Mouse (Mus musculus): ENCODE measurements around the gene Saxo1. TPM values are rescaled to one million over a fixed set of nuclear protein-coding genes. Genes with fewer than 3 reads are reported as not detected.

The Saxo1 gene
- polyA plus RNA-seq, 1 experiment from 2014 or later = not detected

- Histone ChIP-seq H3K27ac (replicated peaks; ENCODE audit: low read depth, low read length) (no peak overlapping the region), H3K27me3 (ENCODE audit: control insufficient read depth, insufficient read depth, low read length) (no peaks in the 10 kb centered on the region), H3K36me3 (ENCODE audit: control insufficient read depth, insufficient read depth, low read length) (no peaks in the 10 kb centered on the region), H3K4me2 (ENCODE audit: low read length) (no peak overlapping the region), H3K9ac (replicated peaks; ENCODE audit: low read length) (no peak overlapping the region), H3K4me1 (ENCODE audit: control insufficient read depth, insufficient read depth, low read length) (0 out of 2 replicates have a peak, but pooled peaks cover 3% of the 10 kb centered on the region), H3K4me3 (replicated peaks; ENCODE audit: low read depth, low read length) (no peak overlapping the region), H3K9me3 (ENCODE audit: control insufficient read depth, low read length) (no peaks in the 10 kb centered on the region)
- WGBS = 96% methylated on average over 2 of the region's 2 CpGs
- ATAC-seq (ENCODE audit: low FRiP score, low TSS enrichment) = no peak
- DNase-seq = no peak
These were observed 160.7 kb downstream of the Saxo1 start for GRCm38 (mm10) chr4:86397470-86397869.

- ATAC-seq (ENCODE audit: low FRiP score, low TSS enrichment) (no peak), DNase-seq (no peak)
- Histone ChIP-seq H3K4me3 (replicated peaks; ENCODE audit: low read depth, low read length) (no peak overlapping the region), H3K27me3 (ENCODE audit: control insufficient read depth, insufficient read depth, low read length) (no peaks in the 10 kb centered on the region), H3K9ac (replicated peaks; ENCODE audit: low read length) (no peak overlapping the region), H3K4me1 (ENCODE audit: control insufficient read depth, insufficient read depth, low read length) (0 out of 2 replicates have a peak, but pooled peaks cover 3% of the 10 kb centered on the region), H3K9me3 (ENCODE audit: control insufficient read depth, low read length) (no peaks in the 10 kb centered on the region), H3K4me2 (ENCODE audit: low read length) (no peak overlapping the region), H3K36me3 (ENCODE audit: control insufficient read depth, insufficient read depth, low read length) (no peaks in the 10 kb centered on the region), H3K27ac (replicated peaks; ENCODE audit: low read depth, low read length) (no peak overlapping the region)
- 82% methylated on average over 7 of the region's 7 CpGs for WGBS
These were observed 161.3 kb downstream of the Saxo1 start for GRCm38 (mm10) chr4:86396672-86397288.

- Histone ChIP-seq H3K36me3 (ENCODE audit: control insufficient read depth, insufficient read depth, low read length) (no peaks in the 10 kb centered on the region), H3K4me2 (ENCODE audit: low read length) (no peak overlapping the region), H3K27me3 (ENCODE audit: control insufficient read depth, insufficient read depth, low read length) (no peaks in the 10 kb centered on the region), H3K27ac (replicated peaks; ENCODE audit: low read depth, low read length) (no peak overlapping the region), H3K9me3 (ENCODE audit: control insufficient read depth, low read length) (no peaks in the 10 kb centered on the region), H3K4me3 (replicated peaks; ENCODE audit: low read depth, low read length) (no peak overlapping the region), H3K9ac (replicated peaks; ENCODE audit: low read length) (no peak overlapping the region), H3K4me1 (ENCODE audit: control insufficient read depth, insufficient read depth, low read length) (0 out of 2 replicates have a peak, but pooled peaks cover 3% of the 10 kb centered on the region)
- DNase-seq (no peak), ATAC-seq (ENCODE audit: low FRiP score, low TSS enrichment) (no peak)
- 82% methylated on average over 6 of the region's 6 CpGs for WGBS
These were observed 162.5 kb downstream of the Saxo1 start for GRCm38 (mm10) chr4:86395636-86396035.

Other genes starting within 250 kb of the Saxo1 start
- 159 and 192 TPM in 2 replicates for gene Rraga, start 17.3 kb upstream of the Saxo1 start, polyA plus RNA-seq (2014; fragmentation: Nextera tagmentation; extraction: Ambion mirVana)
- gene Haus6, start 53.7 kb upstream of the Saxo1 start, polyA plus RNA-seq (2014; fragmentation: Nextera tagmentation; extraction: Ambion mirVana) = 6.2 and 9.8 TPM in 2 replicates
- gene Plin2, start 111.7 kb upstream of the Saxo1 start, polyA plus RNA-seq (2014; fragmentation: Nextera tagmentation; extraction: Ambion mirVana) = 30.9 and 41.3 TPM in 2 replicates
- gene Dennd4c, start 190.2 kb upstream of the Saxo1 start, polyA plus RNA-seq (2014; fragmentation: Nextera tagmentation; extraction: Ambion mirVana) = 3.9 and 5.1 TPM in 2 replicates